Mouse (Mus musculus): ENCODE measurements around the gene Pla2g1b. TPM values are rescaled to one million over a fixed set of nuclear protein-coding genes. Genes with fewer than 3 reads are reported as not detected.

The Pla2g1b gene
- total RNA-seq, 2 experiments from 2014 or later = not detected

GRCm38 (mm10) chr5:115480101-115480500, 14.0 kb downstream of the Pla2g1b start:
- intact Hi-C loops (cut with DNase I) = no loop called here

GRCm38 (mm10) chr5:115482390-115483265, 16.6 kb downstream of the Pla2g1b start:
- DNase-seq (ENCODE audit: low spot score in 2 of 2) = no peak

More at GRCm38 (mm10) chr5:115480101-115480500, 14.0 kb downstream of the Pla2g1b start:
- DNase-seq (ENCODE audit: low spot score in 2 of 2) = no peak

GRCm38 (mm10) chr5:115483385-115483784, 17.3 kb downstream of the Pla2g1b start:
- no peak for DNase-seq (ENCODE audit: low spot score in 2 of 2)
- intact Hi-C loops (cut with DNase I) = no loop called here

More at GRCm38 (mm10) chr5:115482390-115483265, 16.6 kb downstream of the Pla2g1b start:
- intact Hi-C loops (cut with DNase I) = no loop called here

GRCm38 (mm10) chr5:115483947-115484920, 18.2 kb downstream of the Pla2g1b start, which contains the start of gene Sirt4:
Gene Sirt4 (minus strand): TSS chr5:115484725.
- peak; percentile 89 to 96 for DNase-seq (ENCODE audit: low spot score in 2 of 2)
- intact Hi-C loops (cut with DNase I) = no loop called here

GRCm38 (mm10) chr5:115484996-115485395, 18.9 kb downstream of the Pla2g1b start:
- intact Hi-C loops (cut with DNase I) = no loop called here
- DNase-seq (ENCODE audit: low spot score in 2 of 2) = no peak

GRCm38 (mm10) chr5:115485489-115486205, 19.6 kb downstream of the Pla2g1b start:
- DNase-seq (ENCODE audit: low spot score in 2 of 2) = no peak
- intact Hi-C loops (cut with DNase I) = no loop called here

GRCm38 (mm10) chr5:115486726-115487125, 20.7 kb downstream of the Pla2g1b start:
- intact Hi-C loops (cut with DNase I) = no loop called here
- no peak for DNase-seq (ENCODE audit: low spot score in 2 of 2)

GRCm38 (mm10) chr5:115487353-115487752, 21.3 kb downstream of the Pla2g1b start:
- DNase-seq (ENCODE audit: low spot score in 2 of 2) = no peak
- intact Hi-C loops (cut with DNase I) = no loop called here

GRCm38 (mm10) chr5:115487942-115488580, 22.0 kb downstream of the Pla2g1b start:
- DNase-seq (ENCODE audit: low spot score in 2 of 2) = no peak
- intact Hi-C loops (cut with DNase I) = no loop called here

- peak; percentile 85 to 90 for DNase-seq (ENCODE audit: low spot score in 2 of 2)
- intact Hi-C loops (cut with DNase I) = no loop called here
These were observed 23.0 kb downstream of the Pla2g1b start for GRCm38 (mm10) chr5:115488841-115489698.

GRCm38 (mm10) chr5:115489699-115490637, 23.9 kb downstream of the Pla2g1b start:
- DNase-seq (ENCODE audit: low spot score in 2 of 2) = peak; percentile 88 to 90
- intact Hi-C loops (cut with DNase I) = no loop called here

- intact Hi-C loops (cut with DNase I) = no loop called here
- DNase-seq (ENCODE audit: low spot score in 2 of 2) = no peak
These were observed 24.6 kb downstream of the Pla2g1b start for GRCm38 (mm10) chr5:115490638-115491000.

GRCm38 (mm10) chr5:115491076-115491475, 25.0 kb downstream of the Pla2g1b start:
- intact Hi-C loops (cut with DNase I) = no loop called here
- no peak for DNase-seq (ENCODE audit: low spot score in 2 of 2)

GRCm38 (mm10) chr5:115491771-115492322, 25.8 kb downstream of the Pla2g1b start:
- DNase-seq (ENCODE audit: low spot score in 2 of 2) = no peak
- intact Hi-C loops (cut with DNase I) = no loop called here

GRCm38 (mm10) chr5:115492711-115493335, 26.8 kb downstream of the Pla2g1b start:
- DNase-seq (ENCODE audit: low spot score in 2 of 2) = no peak
- intact Hi-C loops (cut with DNase I) = no loop called here

- intact Hi-C loops (cut with DNase I) = no loop called here
- DNase-seq (ENCODE audit: low spot score in 2 of 2) = no peak
These were observed 27.4 kb downstream of the Pla2g1b start for GRCm38 (mm10) chr5:115493441-115493840.
